Mouse (Mus musculus): ENCODE data around the gene Hist1h2bp.

GRCm38 (mm10) chr13:21751417-21751816, 35.8 kb upstream of the Hist1h2bp start:
- TF ChIP-seq POLR2A (IDR thresholded peaks at IDR 0.05; ENCODE audit: low read depth, low read length) (no peak), CTCF (conservative IDR thresholded peaks at IDR 0.05; ENCODE audit: insufficient read depth, insufficient read length, low read depth, low read length) (no peak)
